Mouse (Mus musculus): Measurements from ENCODE around the gene Cnot2. TPM values are rescaled to one million over a fixed set of nuclear protein-coding genes. Genes with fewer than 3 reads are reported as not detected.
"Not testable (repeated sequence)": the region's sequence is repeated elsewhere in the genome, so short reads cannot be mapped to it uniquely, and the experiment has no call there.

Cnot2 gene
- 10 to 100 TPM; 79.8 to 88.3 TPM for total RNA-seq (2021)

DNA sequence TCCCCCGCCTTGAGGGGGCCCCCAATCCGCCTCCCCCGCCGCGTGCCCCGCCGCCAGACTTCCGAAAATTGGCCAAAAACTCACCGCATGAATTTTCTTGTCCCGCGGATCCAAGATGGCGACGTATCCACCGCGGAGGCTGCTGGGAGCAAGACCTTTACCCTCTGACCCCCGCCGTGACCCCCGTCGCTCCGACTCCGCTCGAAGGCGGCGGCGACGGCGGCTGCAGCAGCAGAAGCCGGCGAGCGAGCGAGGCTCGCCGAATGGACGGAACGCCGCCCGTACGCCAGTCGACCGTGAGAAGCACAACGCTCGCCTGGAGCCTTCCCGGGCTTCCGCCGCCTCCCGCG lies at the start of gene Cnot2:
Gene Cnot2 (minus strand): TSS at position 143 of the 350 bp plus-strand sequence.
- DNase-seq, result peak; percentile 96
- intact Hi-C loops (cut with DNase I), result no loop called here

DNA sequence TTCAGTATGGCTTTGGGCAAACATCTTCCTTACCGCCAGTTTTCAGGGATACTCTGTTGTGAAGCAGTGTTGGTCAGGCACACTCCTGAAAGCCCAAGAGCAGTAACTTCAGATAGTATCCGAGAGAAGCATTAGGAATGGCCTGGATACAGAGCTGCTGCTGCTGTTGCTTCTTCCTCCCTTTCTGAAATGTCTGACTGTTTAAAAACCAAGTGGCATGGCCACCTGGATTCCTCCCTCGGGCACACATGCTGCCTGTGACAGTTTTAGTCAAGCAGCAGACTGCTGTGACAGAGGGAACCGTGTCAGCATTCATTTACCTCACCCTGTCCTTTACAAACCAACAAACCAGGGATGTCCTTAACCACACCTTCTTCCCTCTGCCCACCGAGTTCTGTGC lies 47.6 kb upstream of the Cnot2 start:
- intact Hi-C loops (cut with DNase I), result no loop called here
- DNase-seq, result no peak

DNA sequence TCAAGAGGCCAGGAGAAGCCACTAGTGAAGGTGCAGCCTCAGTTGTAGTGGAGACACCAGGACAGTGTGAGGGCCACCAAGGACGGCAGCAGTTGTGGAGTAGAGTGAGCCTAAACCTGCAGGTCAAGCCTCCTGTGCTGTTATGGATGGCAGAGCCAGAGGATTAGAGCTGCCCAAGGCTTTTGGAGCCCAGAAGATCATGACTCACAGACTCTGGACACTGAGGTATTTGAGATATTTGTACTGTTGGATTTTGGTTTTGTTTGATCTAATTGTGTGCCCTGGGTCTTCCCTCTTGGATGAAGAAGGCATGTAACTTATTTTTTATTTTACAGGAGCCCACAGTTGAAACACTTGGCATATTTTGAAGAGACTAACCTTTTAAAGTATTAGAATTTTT lies 44.7 kb upstream of the Cnot2 start:
- intact Hi-C loops (cut with DNase I), result no loop called here
- DNase-seq, result no peak

DNA sequence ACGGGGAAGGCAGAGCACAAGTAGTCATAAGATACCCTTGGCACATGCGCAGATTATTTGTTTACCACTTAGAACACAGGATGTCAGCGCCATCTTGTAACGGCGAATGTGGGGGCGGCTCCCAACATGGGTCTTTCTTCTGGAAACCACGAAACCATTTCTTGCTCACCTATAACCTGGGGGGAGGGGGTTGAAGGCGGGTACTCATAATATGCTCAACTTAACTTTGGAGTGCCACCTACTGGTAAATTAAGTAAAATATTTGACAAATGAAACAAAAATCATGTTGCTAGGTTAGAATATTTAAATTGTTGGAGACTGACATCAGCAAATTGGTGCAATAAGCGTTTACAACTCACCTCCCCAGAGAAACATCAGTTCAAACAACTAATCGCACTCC lies 31.9 kb upstream of the Cnot2 start:
- DNase-seq; intact Hi-C loops (cut with DNase I): not testable (repeated sequence)

DNA sequence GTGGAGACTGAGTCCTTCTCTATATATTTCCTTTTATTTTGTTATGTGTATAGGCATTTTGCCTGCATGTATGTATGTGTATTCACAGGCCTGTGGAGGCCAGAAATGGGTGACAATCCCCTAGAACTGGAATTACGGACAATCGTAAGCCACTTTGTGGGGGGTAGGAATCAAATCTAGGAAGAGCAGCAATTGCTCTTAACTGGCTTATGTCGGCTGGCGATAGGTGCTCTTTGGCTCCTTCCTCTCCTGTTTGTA lies 23.5 kb upstream of the Cnot2 start:
- intact Hi-C loops (cut with DNase I), result no loop called here
- DNase-seq, result no peak

DNA sequence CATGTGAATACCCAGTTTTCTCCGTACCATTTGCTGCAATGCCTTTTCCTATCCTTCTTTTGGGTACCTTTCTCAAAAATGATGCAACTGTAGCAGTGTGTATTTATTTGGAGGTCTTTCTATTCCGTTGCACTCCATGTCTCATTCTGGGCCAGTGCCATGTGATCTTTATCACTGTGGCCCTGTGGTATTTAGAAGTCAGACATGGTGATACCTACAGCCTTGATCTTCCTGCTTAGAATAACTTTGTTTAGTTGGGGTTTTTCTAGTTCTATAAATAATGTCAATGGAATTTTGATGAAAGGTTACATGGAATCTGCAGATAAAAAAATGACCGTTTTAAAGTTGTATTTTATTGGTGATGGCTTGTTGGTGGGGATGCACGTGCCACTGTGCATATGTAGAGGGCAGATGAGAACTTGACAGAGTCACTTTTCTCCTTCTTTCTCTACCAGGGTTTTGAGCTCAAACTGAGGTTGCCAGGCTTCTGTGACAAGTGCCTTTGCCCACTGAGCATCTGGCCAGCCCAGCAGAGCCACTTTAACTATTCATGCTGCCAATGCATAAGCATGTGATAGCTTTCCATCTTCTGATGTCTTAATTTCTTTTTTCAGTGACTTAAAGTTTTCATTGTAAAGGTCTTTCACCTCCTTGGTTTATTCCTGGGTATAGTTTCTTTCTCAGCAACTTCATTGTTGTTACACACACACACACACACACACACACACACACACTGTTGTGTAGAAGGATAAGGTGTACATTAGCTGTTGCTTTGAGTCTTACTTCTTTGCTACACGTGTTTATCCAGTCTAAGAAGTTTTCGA lies 23.0 kb upstream of the Cnot2 start:
- intact Hi-C loops (cut with DNase I), result no loop called here
- no peak for DNase-seq

DNA sequence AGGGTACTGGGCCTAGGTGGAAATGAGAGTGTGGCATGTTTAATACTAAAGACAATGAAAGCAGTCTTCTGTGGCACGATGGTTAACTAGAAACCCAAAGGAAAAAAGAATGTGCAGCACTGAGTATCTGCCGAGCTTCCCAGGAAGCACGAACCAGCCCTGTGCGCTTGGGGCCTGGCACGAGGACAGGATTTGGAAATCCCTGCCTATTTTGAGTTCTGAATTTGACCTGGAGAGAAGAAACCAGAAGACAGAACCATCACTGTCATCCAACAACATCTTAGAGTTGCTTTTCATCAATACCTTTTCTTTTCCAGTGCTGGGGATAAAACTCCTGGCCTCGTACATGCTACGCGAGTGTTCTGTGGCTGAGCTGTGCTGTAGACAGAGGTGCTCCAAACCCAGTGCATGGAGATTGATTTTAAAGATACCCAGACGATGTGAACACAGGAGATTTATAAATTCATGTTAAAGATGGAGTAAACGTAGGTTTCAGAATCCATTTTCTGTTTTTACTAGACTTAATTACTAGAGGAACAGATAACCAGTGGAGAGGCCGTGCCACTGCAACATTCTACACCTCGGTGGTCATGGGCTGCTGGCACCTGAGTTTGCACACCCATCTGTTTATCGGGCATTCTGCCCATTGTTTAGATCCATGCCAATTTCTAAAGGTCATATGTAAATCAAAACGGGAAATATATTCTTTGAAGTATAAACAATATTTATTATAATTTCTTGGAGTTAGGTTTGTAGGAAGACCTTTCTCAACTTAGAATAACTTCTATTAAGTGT lies 17.9 kb upstream of the Cnot2 start:
- DNase-seq, result peak; percentile 54

DNA sequence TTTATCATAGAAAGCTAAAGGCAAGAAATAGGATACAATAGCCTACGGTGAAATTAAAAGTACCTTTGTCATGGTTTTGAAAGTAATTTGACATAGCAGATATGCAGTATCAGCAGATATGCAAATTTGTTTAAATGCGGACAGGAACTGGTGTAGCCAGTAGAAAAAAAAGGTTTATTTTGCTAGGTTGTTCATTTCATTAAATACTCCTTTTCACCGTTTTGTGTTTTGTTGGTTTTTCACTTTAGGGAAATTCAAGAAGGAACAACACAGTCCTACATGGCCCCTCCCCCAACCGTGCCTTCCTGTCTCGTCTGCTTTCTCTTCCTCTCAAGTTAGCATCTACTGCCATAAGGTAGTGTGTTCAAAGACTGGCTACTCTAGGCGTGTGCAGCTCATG lies 1.4 kb upstream of the Cnot2 start:
- DNase-seq, result no peak

More for the DNA sequence above, 17.9 kb upstream of the Cnot2 start:
- intact Hi-C loops (cut with DNase I), result no loop called here

DNA sequence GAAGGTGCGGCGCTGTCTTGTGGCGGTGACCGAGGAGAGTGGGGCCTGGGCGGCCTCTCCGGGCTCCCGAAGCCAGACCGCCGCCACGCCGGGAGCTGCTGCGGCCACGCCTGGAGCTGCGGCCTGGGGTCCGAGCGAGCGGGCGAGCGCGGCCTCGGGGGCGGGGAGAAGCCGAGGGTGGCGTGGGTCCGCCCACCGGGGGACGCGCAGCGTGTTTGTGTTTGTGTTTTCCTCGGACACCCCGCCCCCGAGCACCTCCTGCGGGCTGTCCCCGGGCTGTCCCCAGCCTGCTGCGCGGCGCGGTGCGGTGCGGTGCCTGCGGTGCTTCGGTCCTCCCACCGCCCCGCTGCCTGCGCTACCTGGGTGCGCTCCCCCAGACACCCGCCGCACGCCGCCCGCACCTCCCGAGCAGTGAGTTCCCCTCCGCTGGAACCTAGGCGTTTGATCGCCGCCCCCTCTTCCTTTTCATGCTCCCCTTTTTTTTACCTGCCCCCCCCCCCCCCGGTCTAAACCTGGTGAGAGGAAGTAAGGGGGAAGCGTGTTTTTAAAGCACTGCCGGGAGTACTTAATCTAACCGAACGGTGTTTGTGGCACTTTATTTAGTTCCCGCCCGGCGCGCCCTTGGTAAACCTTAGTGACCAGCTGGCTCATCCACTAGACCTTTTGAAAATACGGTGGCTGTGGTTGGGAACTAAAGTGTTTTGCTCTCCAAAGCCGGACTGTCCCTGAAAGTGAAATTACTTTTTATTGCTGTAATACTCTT lies 589 bp upstream of the Cnot2 start:
- intact Hi-C loops (cut with DNase I), result no loop called here
- DNase-seq, result peak; percentile 47

More for the DNA sequence above, 1.4 kb upstream of the Cnot2 start:
- intact Hi-C loops (cut with DNase I), result no loop called here

DNA sequence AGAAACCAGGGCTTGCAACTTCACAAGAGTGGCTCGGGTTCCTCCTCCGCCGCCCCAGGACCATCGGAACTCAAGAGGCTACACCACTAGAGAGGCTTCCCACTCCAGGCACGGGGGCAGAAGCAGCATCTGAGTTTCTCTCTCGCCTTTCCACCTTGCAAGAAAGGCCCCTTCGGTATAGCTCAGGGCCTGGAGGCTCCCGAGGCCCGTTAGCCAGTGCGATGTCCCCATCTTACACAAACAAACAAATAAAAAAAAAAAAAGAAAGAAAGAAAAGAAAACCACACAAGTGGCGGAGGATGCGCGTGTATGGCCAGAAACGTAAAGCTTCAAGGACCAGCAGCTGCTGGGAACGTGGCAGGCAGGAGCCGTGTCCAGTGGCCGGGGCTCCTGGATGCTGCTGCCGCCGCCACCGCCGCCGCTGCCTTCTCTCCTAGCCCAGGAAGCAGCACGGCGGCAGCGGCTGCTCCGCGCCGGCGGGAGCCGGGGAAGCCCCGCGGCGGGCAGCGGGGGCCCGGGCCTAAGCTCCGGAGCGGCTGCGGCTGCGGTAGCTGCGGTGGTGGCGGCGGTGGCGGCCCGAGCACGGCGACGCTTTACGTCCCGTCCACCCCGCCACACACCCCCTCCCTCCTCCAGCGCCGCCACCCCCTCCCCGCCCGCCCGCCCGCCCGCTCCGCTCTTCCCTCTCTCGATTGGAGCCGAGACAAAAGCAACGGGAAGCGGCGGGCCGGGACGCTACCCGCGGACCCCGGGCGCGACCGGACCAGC lies 536 bp downstream of the Cnot2 start:
- intact Hi-C loops (cut with DNase I), result no loop called here
- peak; percentile 64 for DNase-seq

DNA sequence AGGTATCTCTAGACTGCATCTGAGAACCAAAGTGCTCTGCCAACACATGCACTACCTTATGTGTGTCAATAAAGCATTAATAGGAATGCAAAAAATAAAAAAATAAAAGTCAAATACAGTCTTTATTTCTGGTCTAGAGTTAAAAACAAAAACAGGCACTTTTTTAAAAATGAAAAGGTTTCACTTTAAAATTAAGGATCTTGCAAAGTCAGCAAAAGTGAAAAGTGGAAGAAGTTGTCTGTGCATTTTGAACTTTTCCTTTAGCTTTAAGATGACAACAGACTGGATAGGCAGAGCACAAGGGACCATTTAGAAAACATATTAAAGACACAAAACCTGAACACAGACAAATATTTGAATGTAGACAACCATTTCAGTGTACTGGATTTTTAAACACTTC lies 1.8 kb downstream of the Cnot2 start:
- intact Hi-C loops (cut with DNase I), result no loop called here
- DNase-seq, result no peak

DNA sequence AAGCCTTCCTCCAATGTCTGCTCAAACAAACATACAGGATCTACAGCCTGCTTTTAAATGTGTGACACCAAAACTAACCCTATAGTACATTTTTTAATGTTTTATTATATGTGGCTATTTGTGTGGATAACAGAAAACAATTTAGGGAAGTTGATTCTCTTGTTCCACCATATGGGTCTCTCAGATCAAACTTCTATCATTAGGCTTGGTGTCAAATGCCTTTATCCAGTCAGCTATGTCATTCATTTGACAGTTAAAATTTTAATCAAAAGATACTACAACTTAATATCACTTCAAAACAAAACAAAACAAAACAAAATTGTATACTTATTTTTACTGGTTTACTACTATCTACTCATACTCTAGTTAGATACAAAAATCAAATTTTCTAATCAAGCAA lies 2.9 kb downstream of the Cnot2 start:
- DNase-seq, result no peak
- intact Hi-C loops (cut with DNase I), result no loop called here

DNA sequence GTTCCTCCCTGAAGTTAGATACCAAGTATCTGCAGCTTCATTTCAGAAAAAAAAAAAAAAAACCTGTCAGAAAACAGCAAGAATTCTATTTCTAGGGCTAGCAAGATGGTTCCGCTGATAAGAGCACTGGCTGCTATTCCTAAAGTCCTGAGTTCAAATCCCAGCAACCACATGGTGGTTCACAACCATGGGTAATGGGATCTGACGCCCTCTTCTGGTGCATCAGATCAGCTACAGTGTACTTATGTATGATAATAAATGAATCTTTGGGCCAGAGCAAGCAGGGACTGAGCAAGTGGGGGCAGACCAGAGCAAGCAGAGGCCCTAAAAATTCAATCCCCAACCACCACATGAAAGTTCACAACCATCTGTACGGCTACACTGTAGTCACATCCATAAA lies 4.1 kb downstream of the Cnot2 start:
- DNase-seq, result no peak
- intact Hi-C loops (cut with DNase I), result no loop called here

DNA sequence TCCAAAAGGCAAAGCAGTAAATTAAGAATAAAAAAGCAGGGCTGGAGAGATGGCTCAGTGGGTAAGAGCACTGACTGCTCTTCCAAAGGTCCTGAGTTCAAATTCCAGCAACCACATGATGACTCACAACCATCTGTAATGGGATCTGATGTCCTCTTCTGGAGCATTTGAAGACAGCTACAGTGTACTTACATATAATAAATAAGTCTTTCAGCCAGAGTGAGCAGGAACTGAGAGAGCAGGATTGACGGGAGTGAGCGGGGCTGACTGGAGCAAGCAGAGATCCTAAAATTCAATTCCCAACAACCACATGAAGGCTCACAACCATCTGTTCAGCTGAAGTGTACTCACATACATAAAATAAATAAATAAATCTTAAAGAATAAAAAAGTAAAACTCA lies 5.2 kb downstream of the Cnot2 start:
- intact Hi-C loops (cut with DNase I); DNase-seq: not testable (repeated sequence)

DNA sequence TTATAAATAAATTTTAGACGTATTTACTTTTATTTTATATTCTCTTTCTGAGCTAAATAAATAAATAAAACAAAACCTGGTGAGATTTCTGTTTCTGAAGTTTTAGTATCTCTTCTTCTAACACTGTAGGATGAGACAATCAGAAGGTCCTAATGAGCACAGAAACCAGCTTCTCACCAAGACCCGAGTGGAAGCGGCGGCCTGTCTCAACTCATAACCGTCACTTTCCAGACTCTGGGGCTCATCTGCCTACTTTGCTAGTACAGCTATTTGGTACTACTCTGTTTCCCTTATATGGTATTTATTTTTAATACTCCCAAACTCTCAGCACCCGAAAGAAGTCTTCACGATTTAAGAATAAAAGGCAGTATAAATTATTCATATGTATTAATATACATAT lies 10.8 kb downstream of the Cnot2 start:
- intact Hi-C loops (cut with DNase I), result no loop called here
- no peak for DNase-seq

DNA sequence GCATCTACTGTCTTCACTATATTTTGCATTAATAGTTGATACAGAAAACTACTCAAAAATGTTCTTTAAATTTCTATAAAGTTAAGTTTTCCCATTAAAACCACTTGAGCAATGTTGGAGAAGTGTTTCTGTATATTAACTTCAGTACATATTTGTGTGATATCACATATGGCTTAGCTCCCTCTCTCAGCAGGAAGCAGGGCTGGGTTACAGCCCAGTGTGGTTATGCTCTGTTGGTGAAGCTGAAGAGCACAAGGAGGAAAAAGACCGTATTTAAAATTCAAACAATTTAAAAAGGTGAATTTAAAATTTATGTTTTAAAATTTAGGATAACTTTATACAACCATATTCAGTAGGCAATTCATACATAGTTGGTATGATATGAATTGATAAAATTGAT lies 12.8 kb downstream of the Cnot2 start:
- peak; percentile 14 for DNase-seq
- intact Hi-C loops (cut with DNase I), result no loop called here

DNA sequence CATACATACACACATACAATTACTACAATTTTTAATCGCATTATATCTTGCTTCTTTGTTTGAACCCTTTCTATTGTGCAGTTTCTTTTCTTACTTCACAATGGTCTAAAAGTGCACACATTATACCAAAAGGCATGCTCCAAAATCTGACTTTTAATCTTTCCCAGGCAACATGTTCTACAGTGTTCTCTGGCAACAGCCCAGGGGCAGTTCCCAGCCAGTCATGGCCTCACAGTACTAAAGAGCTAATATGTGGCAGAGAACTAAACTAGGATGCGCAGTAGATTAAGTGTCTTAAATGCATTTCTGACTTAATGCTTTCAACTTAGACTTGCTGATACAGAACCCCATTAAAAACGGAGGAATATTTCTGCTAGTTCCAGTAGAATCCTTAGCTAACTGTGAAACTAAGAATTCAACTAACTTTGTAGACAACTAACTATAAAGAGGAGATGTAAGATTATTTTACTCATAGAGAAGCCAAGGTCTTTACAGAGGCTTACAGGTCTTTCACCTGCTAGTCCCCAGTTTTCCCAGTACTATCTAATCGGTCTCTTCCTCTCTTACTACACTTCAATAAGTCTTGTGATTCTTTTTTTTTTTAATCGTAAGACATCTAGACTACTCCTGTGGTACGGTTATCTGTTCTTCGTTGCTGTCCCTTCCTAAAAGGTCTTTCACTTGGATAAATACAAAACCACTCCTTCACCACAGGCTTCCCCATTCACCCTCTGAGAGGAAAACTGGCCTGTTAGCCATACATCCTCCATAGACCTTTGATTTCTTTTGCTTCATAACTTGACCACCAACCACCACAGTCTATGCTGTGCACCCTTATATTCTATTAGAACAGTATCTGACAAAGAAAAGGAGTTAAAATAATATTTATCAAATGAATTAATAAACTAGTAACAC lies 13.6 kb downstream of the Cnot2 start:
- peak; percentile 14 for DNase-seq

DNA sequence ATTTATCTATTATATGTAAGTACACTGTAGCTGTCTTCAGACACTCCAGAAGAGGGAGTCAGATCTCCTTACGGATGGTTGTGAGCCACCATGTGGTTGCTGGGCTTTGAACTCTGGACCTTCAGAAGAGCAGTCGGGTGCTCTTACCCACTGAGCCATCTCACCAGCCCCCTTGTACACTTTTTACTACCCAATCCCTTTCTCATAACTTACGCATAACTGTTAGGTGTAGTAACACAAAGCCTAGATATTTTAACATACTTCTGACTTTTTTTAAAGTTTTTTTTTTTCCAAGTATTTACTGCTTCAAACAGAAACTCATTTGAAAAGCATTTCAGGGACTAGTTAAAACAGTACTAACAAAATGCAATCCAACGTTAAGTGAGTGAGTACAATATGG lies 14.8 kb downstream of the Cnot2 start:
- intact Hi-C loops (cut with DNase I); DNase-seq: not testable (repeated sequence)

More for the DNA sequence above, 13.6 kb downstream of the Cnot2 start:
- intact Hi-C loops (cut with DNase I), result no loop called here

DNA sequence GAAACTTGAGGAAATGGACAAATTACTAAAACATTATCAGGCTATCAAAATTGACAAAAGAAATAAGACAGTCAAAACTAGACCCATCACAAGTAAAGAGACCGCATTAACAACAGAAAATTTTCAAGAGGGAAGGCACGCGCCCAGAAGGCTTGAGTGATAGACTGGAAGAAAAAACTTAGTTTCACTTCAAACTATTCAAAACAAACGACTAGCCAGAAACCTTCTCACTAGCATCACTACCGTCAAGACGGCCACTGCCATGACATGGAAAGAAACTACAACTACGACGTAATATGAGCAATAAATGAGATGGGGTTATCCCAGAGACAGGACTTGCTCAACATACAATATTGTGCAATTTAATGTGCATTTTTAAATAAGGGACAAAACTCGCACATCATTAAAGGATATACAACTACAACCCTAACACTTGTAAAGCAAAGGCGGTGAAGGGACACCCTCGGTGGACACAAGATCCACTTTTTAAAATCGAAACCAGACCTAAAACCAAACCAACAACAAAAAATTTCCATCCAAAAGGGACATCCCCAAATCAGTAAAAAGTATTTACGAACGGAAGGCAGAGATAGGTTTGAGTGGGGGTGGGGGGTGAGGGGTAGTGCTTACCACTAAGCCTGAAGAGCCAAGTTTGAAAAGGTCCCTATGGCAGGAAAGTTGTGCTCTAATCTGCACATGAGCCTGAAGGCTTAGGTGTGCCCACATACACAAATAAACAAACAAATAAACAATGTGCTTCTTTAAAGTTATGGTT lies 16.3 kb downstream of the Cnot2 start:
- DNase-seq, result no peak
- intact Hi-C loops (cut with DNase I), result no loop called here
